Mouse (Mus musculus) G1E (cell line): ENCODE results near the gene Tfeb. TPM values are rescaled to one million over a fixed set of nuclear protein-coding genes. Genes with fewer than 3 reads are reported as not detected.

Experiments used
- ATAC-seq: 2 replicates; pipeline ENCODE4 v1.8.0; 2016; ENCODE audit warnings: mild to moderate bottlenecking; ENCODE audit not compliant: insufficient number of reproducible peaks, poor library complexity, low FRiP score, severe bottlenecking; ENCODE audit errors: extremely low read depth
- DNase-seq: peaks from one replicate; pipeline ENCODE4 v3.0.0; 2012; ENCODE audit warnings: low spot score
- H3K27me3 ChIP-seq: 2 replicates; pipeline ENCODE4 v1.6.1; 2012; ENCODE audit warnings: mild to moderate bottlenecking, low read length, inconsistent platforms; ENCODE audit not compliant: insufficient read depth
- H3K36me3 ChIP-seq: replicated peaks from 2 replicates; pipeline ENCODE3; 2012; ENCODE audit warnings: mild to moderate bottlenecking, inconsistent platforms
- H3K4me1 ChIP-seq: 2 replicates; pipeline ENCODE4 v1.6.1; 2012; ENCODE audit warnings: low read depth, low read length, inconsistent platforms, mixed read lengths; ENCODE audit not compliant: insufficient read depth
- H3K4me3 ChIP-seq: 2 replicates; pipeline ENCODE4 v1.5.1; 2012; ENCODE audit warnings: low read depth, mild to moderate bottlenecking, inconsistent platforms, low read length, moderate library complexity, mixed read lengths
- H3K9me3 ChIP-seq: replicated peaks from 2 replicates; pipeline ENCODE4 v1.6.1; 2012; ENCODE audit warnings: inconsistent platforms
- CTCF ChIP-seq: IDR thresholded peaks from 2 replicates; pipeline ENCODE4 v1.5.1; 2012; ENCODE audit warnings: low read depth, low read length, inconsistent platforms, mixed read lengths
- GATA1 ChIP-seq: IDR thresholded peaks from 2 replicates; pipeline ENCODE4 v1.6.1; 2012; ENCODE audit warnings: borderline replicate concordance, low read length, inconsistent platforms, mixed read lengths
- GATA2 ChIP-seq: IDR thresholded peaks from 2 replicates; pipeline ENCODE4 v1.6.1; 2012; ENCODE audit warnings: low read depth, low read length, inconsistent platforms, borderline replicate concordance
- POLR2AphosphoS5 ChIP-seq: IDR thresholded peaks from 2 replicates; pipeline ENCODE4 v1.6.1; 2012; ENCODE audit warnings: low read depth, low read length, inconsistent platforms; ENCODE audit not compliant: insufficient replicate concordance
- TAL1 ChIP-seq: conservative IDR thresholded peaks from 2 replicates; pipeline ENCODE4 v1.6.1; 2012; ENCODE audit warnings: low read depth, low read length, inconsistent platforms, mixed read lengths
- polyA plus RNA-seq: library from polyadenylated mRNA; stranded (reverse); fragments of >175 nt; gene quantifications from 2 replicates; pipeline ENCODE4 v1.2.3, GENCODE M21; 2012
- total RNA-seq, 2 experiments: library from RNA; stranded (forward) in 1 of 2; stranded (reverse) in 1 of 2; fragments of 200-1000 nt in 1 of 2; fragments of >200 nt in 1 of 2; fragmentation: Nextera tagmentation in 1 of 2; gene quantifications; 2 replicates each; pipeline ENCODE4 v1.2.3; 2014 to 2017

The Tfeb gene
- total and polyA plus RNA-seq, 3 experiments = 10.7 to 57.0 (median 11.9) TPM

DNA sequence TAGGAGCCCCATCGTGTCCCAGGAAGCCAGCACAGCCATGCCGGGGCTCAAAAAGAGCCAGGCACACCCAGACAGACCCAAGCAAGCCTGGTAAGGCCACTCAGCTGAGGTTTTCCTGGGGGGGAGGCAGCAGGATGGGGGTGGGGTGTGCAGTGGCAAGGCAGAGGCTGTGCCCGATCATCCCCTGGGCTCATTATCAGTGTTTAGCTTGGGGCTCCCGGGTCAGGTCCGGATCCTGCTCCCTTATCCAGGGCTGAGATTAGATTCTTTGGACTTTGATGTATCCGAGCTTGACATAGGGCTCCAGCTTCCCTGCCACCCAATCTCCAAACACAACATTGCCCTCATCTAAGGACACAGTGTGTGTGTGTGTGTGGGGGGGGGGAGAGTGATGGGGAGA lies 24.9 kb upstream of the Tfeb start:
- no peak for ATAC-seq
- Histone ChIP-seq H3K4me3 (no peak overlapping the region), H3K9me3 (no peaks in the 10 kb centered on the region), H3K4me1 (peaks cover 8% of the 10 kb centered on the region), H3K36me3 (no peaks in the 10 kb centered on the region), H3K27me3 (peaks cover 61% of the 10 kb centered on the region)
- TF ChIP-seq CTCF (no peak), TAL1 (no peak)
- no peak for DNase-seq

DNA sequence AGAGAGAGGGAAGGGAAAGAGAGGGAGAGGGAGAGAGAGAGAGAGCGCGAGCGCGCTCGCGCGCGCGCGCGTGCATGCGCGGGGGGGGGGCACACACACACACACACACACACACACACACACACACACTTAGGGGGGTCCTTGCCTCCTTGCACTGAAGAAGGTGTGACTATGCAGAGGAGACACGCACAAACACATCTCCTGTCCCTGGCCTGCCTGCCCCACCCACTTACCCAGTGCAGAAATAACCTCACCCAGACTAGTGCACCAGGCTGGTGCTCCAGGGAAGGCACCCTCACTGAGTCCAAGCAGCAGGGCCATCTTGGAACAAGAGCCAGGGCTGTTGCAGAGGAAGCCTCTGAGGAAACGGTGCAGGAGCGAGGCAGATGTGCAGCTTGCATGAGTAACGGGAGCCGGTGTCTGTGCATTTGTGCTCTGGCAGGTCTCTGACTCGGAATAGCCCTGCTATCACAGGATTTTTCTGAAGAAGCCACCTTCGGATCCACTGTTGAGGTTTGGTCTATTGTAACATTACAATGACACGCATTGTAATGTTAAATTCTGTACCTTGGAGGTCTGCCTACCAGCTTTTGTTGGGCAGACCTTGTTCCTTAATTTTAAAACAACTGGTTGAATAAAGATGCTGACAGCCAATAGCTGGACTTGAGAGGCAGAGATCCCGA lies 23.8 kb upstream of the Tfeb start:
- no peak for TF ChIP-seq GATA1
- no peaks in the 10 kb centered on the region for H3K36me3 ChIP-seq
- H3K4me1 ChIP-seq = peaks cover 8% of the 10 kb centered on the region
- H3K9me3 ChIP-seq = no peaks in the 10 kb centered on the region
- no peak for DNase-seq
- no peak for ATAC-seq
- peaks cover 52% of the 10 kb centered on the region for H3K27me3 ChIP-seq
- no peak overlapping the region for H3K4me3 ChIP-seq

DNA sequence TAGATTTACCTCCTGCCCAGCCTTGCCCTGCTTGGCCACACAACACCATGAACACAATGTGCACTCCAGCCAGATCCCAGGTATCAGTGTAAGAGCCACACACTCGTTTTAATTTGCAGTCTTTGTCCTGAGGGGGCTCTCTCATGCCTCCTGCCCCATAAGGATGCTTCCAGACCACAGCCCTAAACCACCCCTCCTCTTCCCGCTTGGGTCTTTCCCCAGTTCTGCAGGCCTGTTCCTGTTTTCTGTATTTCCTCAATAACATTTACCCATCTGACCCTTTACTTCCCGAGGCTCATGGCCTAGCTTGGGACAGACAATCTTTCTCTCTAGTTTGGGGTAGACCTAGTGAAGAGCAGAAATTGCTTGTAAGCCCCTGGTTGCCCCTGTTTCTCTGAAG lies 21.8 kb upstream of the Tfeb start:
- Histone ChIP-seq H3K27me3 (peaks cover 48% of the 10 kb centered on the region), H3K4me1 (peaks cover 6% of the 10 kb centered on the region), H3K4me3 (no peak overlapping the region), H3K36me3 (no peaks in the 10 kb centered on the region), H3K9me3 (no peaks in the 10 kb centered on the region)
- no peak for TF ChIP-seq POLR2AphosphoS5
- TF ChIP-seq GATA1 = no peak
- no peak for TF ChIP-seq GATA2
- TF ChIP-seq CTCF = no peak
- TF ChIP-seq TAL1 = no peak
- ATAC-seq (no peak), DNase-seq (no peak)

DNA sequence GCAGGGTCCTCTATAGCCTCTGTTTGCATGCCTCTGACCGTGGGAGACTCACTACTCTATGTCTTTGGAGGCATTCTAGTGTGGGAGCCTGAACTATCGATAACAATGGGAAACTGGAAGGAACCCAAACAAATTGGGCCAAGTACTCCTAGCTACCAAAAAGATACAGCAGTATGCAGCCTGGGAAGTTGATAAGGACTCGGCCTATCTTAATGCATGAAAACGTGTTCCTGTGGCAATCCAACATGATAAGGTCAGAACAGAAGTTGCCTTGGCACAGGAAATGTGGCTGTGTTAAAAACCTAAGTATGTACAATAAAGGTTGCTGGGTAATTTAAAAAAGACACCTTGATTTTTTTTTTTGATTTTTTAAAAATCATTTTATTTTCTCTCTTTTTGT lies 15.6 kb upstream of the Tfeb start:
- Histone ChIP-seq H3K4me3 (no peak overlapping the region), H3K9me3 (no peaks in the 10 kb centered on the region), H3K36me3 (no peaks in the 10 kb centered on the region), H3K4me1 (no peaks in the 10 kb centered on the region), H3K27me3 (peaks cover 38% of the 10 kb centered on the region)
- DNase-seq (no peak), ATAC-seq (no peak)
- TF ChIP-seq CTCF (no peak), TAL1 (no peak), GATA2 (no peak), GATA1 (no peak), POLR2AphosphoS5 (no peak)

DNA sequence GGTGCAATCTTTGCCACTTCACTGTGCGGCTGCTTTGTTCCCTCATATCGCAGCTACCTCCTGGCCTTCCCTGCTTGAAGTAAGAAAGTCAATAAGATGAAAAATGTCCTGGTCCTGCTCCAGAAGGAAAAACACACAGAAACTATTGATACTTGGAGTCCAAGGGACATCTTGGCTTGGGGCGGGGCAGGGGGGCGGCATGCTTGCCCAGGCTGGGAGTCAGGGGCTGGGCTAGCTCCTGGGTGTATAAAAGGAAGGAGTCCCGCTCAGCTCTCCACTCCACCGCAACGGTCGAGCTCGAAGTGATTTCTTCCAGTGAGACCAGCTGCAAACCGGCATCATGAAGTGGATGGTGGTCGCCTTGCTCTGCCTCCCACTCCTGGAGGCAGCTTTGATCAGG lies 10.3 kb upstream of the Tfeb start, which contains the start of gene Pgc:
Gene Pgc, plus strand, starts transcription at position 277 of the 400 bp plus-strand sequence.
- Histone ChIP-seq H3K9me3 (no peaks in the 10 kb centered on the region), H3K4me1 (no peaks in the 10 kb centered on the region; the same call in 1 of the 2 replicates), H3K27me3 (peaks cover 52% of the 10 kb centered on the region), H3K36me3 (no peaks in the 10 kb centered on the region), H3K4me3 (no peak within 1 kb of the TSS)
- TF ChIP-seq TAL1 (no peak), POLR2AphosphoS5 (no peak), GATA2 (no peak), GATA1 (no peak), CTCF (no peak)
- ATAC-seq = no peak
- no peak for DNase-seq

DNA sequence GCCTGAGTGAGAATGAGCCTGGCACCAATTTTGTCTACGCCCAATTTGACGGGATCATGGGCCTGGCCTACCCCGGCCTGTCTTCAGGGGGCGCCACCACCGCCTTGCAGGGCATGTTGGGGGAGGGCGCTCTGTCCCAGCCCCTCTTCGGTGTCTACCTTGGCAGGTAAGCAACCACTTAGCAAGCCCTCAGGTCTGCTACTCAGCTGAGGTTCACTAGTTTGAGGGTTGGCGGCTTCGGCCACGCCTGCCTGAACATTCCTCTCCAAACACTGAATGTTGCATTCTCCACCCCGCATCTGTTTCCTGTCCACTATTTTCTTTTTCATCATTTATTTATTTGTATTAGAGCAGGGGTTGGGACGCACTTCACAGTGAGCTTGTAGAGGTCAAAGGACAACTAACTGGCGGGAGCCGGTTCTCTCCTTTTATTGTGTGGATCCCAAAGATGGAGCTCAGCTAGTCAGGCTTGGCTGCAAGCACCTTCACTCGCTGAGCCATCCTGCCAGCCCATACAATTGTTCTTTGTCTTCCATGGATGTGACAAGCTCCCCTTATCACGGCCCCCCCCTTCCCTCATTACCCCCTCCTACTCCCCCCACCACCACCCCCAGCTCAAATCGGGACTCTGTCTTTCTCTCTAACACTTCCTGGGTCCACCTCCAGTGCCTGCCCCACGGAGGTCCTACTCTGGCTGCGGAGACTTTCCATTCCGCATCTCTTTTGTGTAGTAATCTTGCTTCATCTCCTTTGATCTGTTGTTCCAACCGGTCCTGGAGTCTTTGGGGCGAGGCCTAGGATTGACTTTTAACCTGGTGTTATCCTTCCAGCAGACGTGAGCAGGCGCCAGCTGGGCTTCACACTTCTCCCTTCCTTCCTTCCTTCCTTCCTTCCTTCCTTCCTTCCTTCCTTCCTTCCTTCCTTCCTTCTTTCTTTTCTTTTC lies 5.9 kb upstream of the Tfeb start:
- Histone ChIP-seq H3K27me3 (peaks cover 65% of the 10 kb centered on the region), H3K9me3 (no peaks in the 10 kb centered on the region), H3K4me1 (peaks cover 12% of the 10 kb centered on the region; the same call in 1 of the 2 replicates), H3K4me3 (no peak overlapping the region), H3K36me3 (no peaks in the 10 kb centered on the region)
- ATAC-seq (no peak), DNase-seq (no peak)
- TF ChIP-seq POLR2AphosphoS5 (no peak), CTCF (no peak), TAL1 (no peak), GATA1 (no peak), GATA2 (no peak)
